Mouse (Mus musculus) MEL (cell line): ENCODE results near the gene Zbtb7b. TPM values are rescaled to one million over a fixed set of nuclear protein-coding genes. Genes with fewer than 3 reads are reported as not detected.

Experiments used
- DNase-seq: peaks from one replicate; pipeline ENCODE4 v3.0.0; 2011; ENCODE audit warnings: low read depth, low spot score
- H3K27ac ChIP-seq: 2 replicates; pipeline ENCODE4 v1.5.1; 2012; ENCODE audit warnings: low read depth, mild to moderate bottlenecking, control low read depth, low read length, moderate library complexity; ENCODE audit not compliant: control insufficient read depth
- H3K27me3 ChIP-seq, 2 experiments: fragments of 150-350 bp in 1 of 2; sonication (generic) in 1 of 2; 2 replicates each; pipeline ENCODE4 v1.6.1; 2012; ENCODE audit warnings: low read length in 2 of 2, mild to moderate bottlenecking in 2 of 2, improper control_type of control experiment in 1 of 2, moderate library complexity in 1 of 2; ENCODE audit not compliant: insufficient read depth in 2 of 2, control insufficient read depth in 1 of 2
- H3K36me3 ChIP-seq, 2 experiments: 2 replicates each; pipeline ENCODE4 v1.6.1; 2012 to 2014; ENCODE audit warnings: low read length in 2 of 2, improper control_type of control experiment in 1 of 2, inconsistent platforms in 1 of 2, mild to moderate bottlenecking in 1 of 2; ENCODE audit not compliant: insufficient read depth in 2 of 2, control insufficient read depth in 1 of 2
- H3K4me1 ChIP-seq, 2 experiments: fragments of 150-350 bp in 1 of 2; sonication (generic) in 1 of 2; 2 replicates each; pipeline ENCODE4 v1.6.1; 2012; ENCODE audit warnings: low read length in 2 of 2, improper control_type of control experiment in 1 of 2, mild to moderate bottlenecking in 1 of 2; ENCODE audit not compliant: insufficient read depth in 2 of 2, control insufficient read depth in 1 of 2
- H3K4me3 ChIP-seq, 2 experiments: fragments of 150-350 bp in 1 of 2; sonication (generic) in 1 of 2; 2 replicates each; pipeline ENCODE4 v1.5.1; 2012; ENCODE audit warnings: low read depth in 2 of 2, low read length in 2 of 2, mild to moderate bottlenecking in 2 of 2, moderate library complexity in 2 of 2, control low read depth in 1 of 2, improper control_type of control experiment in 1 of 2; ENCODE audit not compliant: control insufficient read depth in 1 of 2, insufficient read depth in 1 of 2
- H3K79me2 ChIP-seq: 2 replicates; pipeline ENCODE4 v1.6.1; 2012; ENCODE audit warnings: mild to moderate bottlenecking, low read length, moderate library complexity; ENCODE audit not compliant: control insufficient read depth, poor library complexity, insufficient read depth
- H3K9ac ChIP-seq: 2 replicates; pipeline ENCODE4 v1.6.1; 2012; ENCODE audit warnings: low read depth, mild to moderate bottlenecking, control low read depth, low read length, moderate library complexity; ENCODE audit not compliant: control insufficient read depth, poor library complexity, severe bottlenecking
- H3K9me3 ChIP-seq: fragments of 150-350 bp; sonication (generic); replicated peaks from 2 replicates; pipeline ENCODE4 v1.6.1; 2012; ENCODE audit warnings: mild to moderate bottlenecking, low read length, improper control_type of control experiment, moderate library complexity; ENCODE audit not compliant: insufficient read depth
- E2F4 ChIP-seq: IDR thresholded peaks from 2 replicates; pipeline ENCODE4 v1.6.1; 2011; ENCODE audit warnings: low read depth, low read length, improper control_type of control experiment, borderline replicate concordance
- ELF1 ChIP-seq: IDR thresholded peaks from 2 replicates; pipeline ENCODE4 v1.6.1; 2014; ENCODE audit warnings: low read depth, mild to moderate bottlenecking, inconsistent platforms, low read length, improper control_type of control experiment, moderate library complexity
- EP300 ChIP-seq, 2 experiments: IDR thresholded peaks; 2 replicates each; pipeline ENCODE4 v1.6.1; 2011; ENCODE audit warnings: improper control_type of control experiment in 2 of 2, low read length in 2 of 2, low read depth in 1 of 2, mild to moderate bottlenecking in 1 of 2
- HCFC1 ChIP-seq: IDR thresholded peaks from 2 replicates; pipeline ENCODE4 v1.6.1; 2012; ENCODE audit warnings: low read depth, mild to moderate bottlenecking, inconsistent platforms, low read length, improper control_type of control experiment, moderate library complexity
- KAT2A ChIP-seq: conservative IDR thresholded peaks from 2 replicates; pipeline ENCODE4 v1.6.1; 2012; ENCODE audit warnings: low read depth, low read length, improper control_type of control experiment, inconsistent platforms
- MAX ChIP-seq: IDR thresholded peaks from 2 replicates; pipeline ENCODE4 v1.6.1; 2011; ENCODE audit warnings: low read length, improper control_type of control experiment
- MAZ ChIP-seq: IDR thresholded peaks from 2 replicates; pipeline ENCODE4 v1.6.1; 2012; ENCODE audit warnings: low read depth, mild to moderate bottlenecking, inconsistent platforms, low read length, improper control_type of control experiment
- MEF2A ChIP-seq: IDR thresholded peaks from 2 replicates; pipeline ENCODE4 v1.6.1; 2014; ENCODE audit warnings: low read depth, mild to moderate bottlenecking, inconsistent platforms, low read length, improper control_type of control experiment; ENCODE audit not compliant: poor library complexity, insufficient replicate concordance, severe bottlenecking; ENCODE audit errors: extremely low read depth
- MYB ChIP-seq: IDR thresholded peaks from 2 replicates; pipeline ENCODE4 v1.6.1; 2011; ENCODE audit warnings: mild to moderate bottlenecking, low read depth, low read length, improper control_type of control experiment
- NRF1 ChIP-seq: IDR thresholded peaks from 2 replicates; pipeline ENCODE4 v1.6.1; 2014; ENCODE audit warnings: low read depth, mild to moderate bottlenecking, inconsistent platforms, low read length, improper control_type of control experiment, moderate library complexity; ENCODE audit not compliant: poor library complexity, insufficient read depth, severe bottlenecking
- POLR2A ChIP-seq, 2 experiments: IDR thresholded peaks; 2 replicates each; pipeline ENCODE4 v1.6.1; 2011 to 2012; ENCODE audit warnings: low read length in 2 of 2, mild to moderate bottlenecking in 2 of 2, control low read depth in 1 of 2, improper control_type of control experiment in 1 of 2, low read depth in 1 of 2, moderate library complexity in 1 of 2; ENCODE audit not compliant: control insufficient read depth in 1 of 2, insufficient read depth in 1 of 2, poor library complexity in 1 of 2
- RCOR1 ChIP-seq: IDR thresholded peaks from 2 replicates; pipeline ENCODE4 v1.6.1; 2012; ENCODE audit warnings: low read depth, mild to moderate bottlenecking, inconsistent platforms, low read length, improper control_type of control experiment
- SIN3A ChIP-seq: IDR thresholded peaks from 2 replicates; pipeline ENCODE4 v1.6.1; 2012; ENCODE audit warnings: low read length, improper control_type of control experiment, inconsistent platforms
- SMC3 ChIP-seq: IDR thresholded peaks from 2 replicates; pipeline ENCODE4 v1.6.1; 2011; ENCODE audit warnings: low read depth, low read length, improper control_type of control experiment
- TAL1 ChIP-seq: IDR thresholded peaks from 2 replicates; pipeline ENCODE4 v1.6.1; 2012; ENCODE audit warnings: mild to moderate bottlenecking, inconsistent platforms, low read length, moderate library complexity, mixed read lengths
- TBP ChIP-seq: IDR thresholded peaks from 2 replicates; pipeline ENCODE4 v1.8.0; 2011; ENCODE audit warnings: low read depth, low read length, improper control_type of control experiment
- TCF12 ChIP-seq: IDR thresholded peaks from 2 replicates; pipeline ENCODE4 v1.6.1; 2014; ENCODE audit warnings: low read depth, mild to moderate bottlenecking, inconsistent platforms, low read length, improper control_type of control experiment, moderate library complexity
- UBTF ChIP-seq: IDR thresholded peaks from 2 replicates; pipeline ENCODE4 v1.6.1; 2012; ENCODE audit warnings: low read depth, mild to moderate bottlenecking, inconsistent platforms, low read length, improper control_type of control experiment, moderate library complexity, borderline replicate concordance; ENCODE audit not compliant: insufficient read depth
- ZC3H11A ChIP-seq: IDR thresholded peaks from 2 replicates; pipeline ENCODE4 v1.6.1; 2012; ENCODE audit warnings: low read depth, mild to moderate bottlenecking, inconsistent platforms, low read length, improper control_type of control experiment
- polyA plus RNA-seq, 2 experiments: library from polyadenylated mRNA; stranded (reverse) in 1 of 2; unstranded in 1 of 2; fragments of >175 nt in 1 of 2; fragments of >200 nt in 1 of 2; gene quantifications; 2 replicates each; pipeline versions ENCODE4 v1.2.1 to v1.2.4; 2012; ENCODE audit warnings: low replicate concordance in 2 of 2, low read depth in 1 of 2; ENCODE audit not compliant: insufficient read length in 2 of 2, insufficient read depth in 1 of 2, missing spikeins in 1 of 2
- total RNA-seq: library from RNA; depleted of rRNA; stranded (reverse); fragments of 300-350 nt; gene quantifications from 2 replicates; pipeline ENCODE4 v1.2.3, GENCODE M21; 2012

Zbtb7b gene
- total and polyA plus RNA-seq, 3 experiments = 8.5 to 20.1 TPM; not detected in 1

DNA sequence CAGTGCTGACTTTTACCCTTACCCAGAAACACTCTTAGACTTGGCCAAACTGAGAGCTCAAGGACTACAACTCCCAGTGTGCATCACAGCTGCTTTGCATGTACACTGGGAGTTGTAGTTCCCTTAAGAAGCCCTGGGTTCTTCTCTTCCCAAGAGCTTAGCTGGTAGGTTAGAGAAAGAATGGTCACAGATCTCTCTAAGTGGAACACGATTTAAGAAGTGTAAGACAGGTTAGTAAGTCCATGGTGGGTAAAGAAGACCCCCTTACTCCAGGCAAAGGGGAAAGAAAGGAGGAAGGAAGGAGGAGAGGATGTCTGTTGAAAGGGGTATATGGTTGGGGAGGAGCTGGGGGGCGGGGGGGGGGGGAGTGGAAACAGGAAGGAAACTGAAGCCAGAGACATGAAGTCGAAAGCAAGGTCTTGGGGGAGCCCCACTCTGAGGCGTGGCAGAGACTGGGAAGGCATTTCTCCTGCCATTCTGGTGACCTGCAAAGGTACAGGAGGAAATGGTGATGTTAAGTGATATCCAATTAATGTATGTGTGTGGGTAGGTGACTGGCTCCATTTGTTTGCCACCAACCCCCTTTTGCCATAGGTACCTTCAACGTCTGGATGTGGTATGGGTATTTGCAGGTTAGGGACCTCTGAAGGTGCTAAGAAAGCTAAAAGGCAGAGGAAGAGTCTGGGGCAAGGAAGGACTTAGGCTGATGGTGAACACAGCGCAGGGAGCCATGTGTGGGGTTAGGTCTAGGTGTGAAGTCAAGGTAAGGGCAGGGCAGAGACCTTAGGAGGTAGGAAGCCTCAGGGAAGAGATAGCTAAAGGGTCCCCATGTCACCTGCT is 5.5 kb downstream of the Zbtb7b start:
- no peak for TF ChIP-seq UBTF
- peak; percentile 98 for TF ChIP-seq KAT2A
- peak; percentile 2; the same call in 1 of the 2 replicates for TF ChIP-seq SIN3A
- TF ChIP-seq MYB = no peak
- TF ChIP-seq NRF1 = no peak
- no peak for TF ChIP-seq ZC3H11A
- TF ChIP-seq E2F4 = no peak
- TF ChIP-seq MAX = no peak
- no peak for TF ChIP-seq TAL1
- TF ChIP-seq MAZ = no peak
- peak; percentile 100 for TF ChIP-seq HCFC1
- no peak for TF ChIP-seq EP300 (IDR thresholded peaks at IDR 0.05; ENCODE audit: low read depth in 1 of 2, low read length in 2 of 2)
- TF ChIP-seq RCOR1 = no peak
- TF ChIP-seq SMC3 = no peak
- no peak for TF ChIP-seq POLR2A (IDR thresholded peaks at IDR 0.05; ENCODE audit: control insufficient read depth in 1 of 2, insufficient read depth in 1 of 2, low read depth in 1 of 2, low read length in 2 of 2, poor library complexity in 1 of 2)
- TF ChIP-seq TBP = 0 out of 2 replicates have a peak, but pooled peaks have one; percentile 41
- no peak for TF ChIP-seq TCF12
- TF ChIP-seq MEF2A = no peak
- TF ChIP-seq ELF1 = 0 out of 2 replicates have a peak, but pooled peaks have one; percentile 4
- peaks cover 11 to 36% of the 10 kb centered on the region in 2 experiments for H3K4me1 ChIP-seq
- H3K36me3 ChIP-seq = peaks cover 0 to 30% of the 10 kb centered on the region in 2 experiments; a peak in 2 of 4 replicates
- H3K9me3 ChIP-seq = no peaks in the 10 kb centered on the region
- no peaks in the 10 kb centered on the region for H3K27me3 ChIP-seq
- H3K27ac ChIP-seq = peak overlapping the region; percentile 46
- H3K9ac ChIP-seq = no peak overlapping the region
- DNase-seq = peak; percentile 85
- no peak overlapping the region for H3K4me3 ChIP-seq
- peaks cover 16% of the 10 kb centered on the region for H3K79me2 ChIP-seq
